Mouse (Mus musculus) brain, embryonic 14.5 days (tissue): ENCODE results near the gene Glis1.

Experiments
- CTCF ChIP-seq: fragments of 200-500 bp; IDR thresholded peaks from 2 replicates; pipeline ENCODE4 v1.5.1; 2012; ENCODE audit warnings: inconsistent platforms, mild to moderate bottlenecking, moderate library complexity, borderline replicate concordance; ENCODE audit not compliant: insufficient read depth, insufficient read length; ENCODE audit errors: extremely low read depth
- POLR2A ChIP-seq: fragments of 200-500 bp; IDR thresholded peaks from 2 replicates; pipeline ENCODE4 v1.6.1; 2012; ENCODE audit warnings: mild to moderate bottlenecking, inconsistent platforms, borderline replicate concordance; ENCODE audit not compliant: poor library complexity, insufficient read depth, insufficient read length, severe bottlenecking; ENCODE audit errors: extremely low read depth

GRCm38 (mm10) chr4:107483556-107484220, 49.3 kb downstream of the Glis1 start:
- TF ChIP-seq POLR2A (no peak), CTCF (no peak)
